Mouse (Mus musculus) layer of hippocampus, postnatal 36 days (tissue): ENCODE data around the gene Ddx52. TPM values are rescaled to one million over a fixed set of nuclear protein-coding genes. Genes with fewer than 3 reads are reported as not detected.

Experiments used
- DNase-seq, 2 experiments: peaks; one replicate each; pipeline ENCODE4 v3.0.0; 2022
- total RNA-seq, 2 experiments: library from RNA; stranded (reverse); gene quantifications; 2 replicates each; pipeline ENCODE4 v1.2.3; 2021

The Ddx52 gene
- 10 to 100 TPM; 13.8 to 14.2 TPM for total RNA-seq

DNA sequence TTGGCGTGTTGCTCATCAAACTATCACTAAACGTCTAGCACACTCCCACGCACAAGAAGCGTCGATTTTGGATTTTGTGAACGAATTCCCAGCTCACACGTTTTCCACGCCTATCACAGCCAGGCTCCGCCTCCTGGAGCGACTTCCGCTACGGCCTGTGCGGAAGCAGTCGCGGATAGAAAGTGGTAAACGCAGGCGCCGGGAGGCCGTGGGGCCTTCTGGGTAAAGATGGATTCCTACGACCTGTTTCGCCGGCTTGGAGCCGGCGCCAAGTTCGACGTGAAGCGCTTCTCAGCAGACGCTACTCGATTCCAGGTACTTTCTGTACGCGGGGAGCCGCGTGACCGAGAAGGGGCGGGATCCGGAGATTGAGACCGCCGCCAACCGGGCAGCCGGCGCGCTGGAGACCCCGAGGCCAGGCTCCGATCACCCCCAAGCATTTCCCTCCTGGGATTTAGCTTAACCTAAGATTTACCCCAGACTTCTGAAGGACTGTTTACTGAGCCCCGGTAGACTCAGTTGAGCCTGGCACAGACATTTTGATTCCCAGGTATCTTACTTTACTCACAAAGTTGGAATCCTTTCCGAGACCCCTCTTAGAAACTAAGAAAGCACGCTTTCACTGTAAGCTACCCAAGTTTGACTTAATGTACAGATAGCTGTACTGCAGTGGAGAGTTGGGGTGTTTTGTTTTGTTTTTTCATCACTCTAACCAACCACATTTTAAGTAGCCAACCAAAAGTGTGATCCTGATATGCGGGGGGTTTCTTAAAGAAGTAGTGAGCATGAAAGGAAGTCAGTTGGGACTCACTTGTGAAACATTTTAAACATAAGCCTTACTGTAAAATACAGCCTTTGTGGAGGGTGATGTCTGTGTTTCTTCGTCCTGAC, at the start of gene Ddx52:
Gene Ddx52 (plus strand): TSS at position 113 of the 891 bp plus-strand sequence.
- peak; percentile 88 to 89 for DNase-seq

DNA sequence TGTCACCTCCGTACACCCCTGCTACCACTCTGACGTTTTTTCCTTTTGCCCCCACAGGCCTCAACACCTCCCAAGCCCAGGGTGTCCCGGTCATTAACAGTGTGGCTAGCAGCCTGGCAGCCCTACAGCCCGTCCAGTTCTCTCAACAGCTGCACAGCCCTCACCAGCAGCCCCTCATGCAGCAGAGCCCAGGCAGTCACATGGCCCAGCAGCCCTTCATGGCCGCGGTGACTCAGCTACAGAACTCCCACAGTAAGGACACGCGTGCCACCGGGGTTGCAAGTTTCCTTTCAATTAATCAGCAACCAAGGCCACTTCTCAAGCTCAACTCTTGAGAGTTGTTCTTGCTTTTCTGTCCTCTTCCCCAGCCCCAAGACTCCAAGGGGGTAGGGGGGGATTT, 48.5 kb upstream of the Ddx52 start:
- DNase-seq: no peak

DNA sequence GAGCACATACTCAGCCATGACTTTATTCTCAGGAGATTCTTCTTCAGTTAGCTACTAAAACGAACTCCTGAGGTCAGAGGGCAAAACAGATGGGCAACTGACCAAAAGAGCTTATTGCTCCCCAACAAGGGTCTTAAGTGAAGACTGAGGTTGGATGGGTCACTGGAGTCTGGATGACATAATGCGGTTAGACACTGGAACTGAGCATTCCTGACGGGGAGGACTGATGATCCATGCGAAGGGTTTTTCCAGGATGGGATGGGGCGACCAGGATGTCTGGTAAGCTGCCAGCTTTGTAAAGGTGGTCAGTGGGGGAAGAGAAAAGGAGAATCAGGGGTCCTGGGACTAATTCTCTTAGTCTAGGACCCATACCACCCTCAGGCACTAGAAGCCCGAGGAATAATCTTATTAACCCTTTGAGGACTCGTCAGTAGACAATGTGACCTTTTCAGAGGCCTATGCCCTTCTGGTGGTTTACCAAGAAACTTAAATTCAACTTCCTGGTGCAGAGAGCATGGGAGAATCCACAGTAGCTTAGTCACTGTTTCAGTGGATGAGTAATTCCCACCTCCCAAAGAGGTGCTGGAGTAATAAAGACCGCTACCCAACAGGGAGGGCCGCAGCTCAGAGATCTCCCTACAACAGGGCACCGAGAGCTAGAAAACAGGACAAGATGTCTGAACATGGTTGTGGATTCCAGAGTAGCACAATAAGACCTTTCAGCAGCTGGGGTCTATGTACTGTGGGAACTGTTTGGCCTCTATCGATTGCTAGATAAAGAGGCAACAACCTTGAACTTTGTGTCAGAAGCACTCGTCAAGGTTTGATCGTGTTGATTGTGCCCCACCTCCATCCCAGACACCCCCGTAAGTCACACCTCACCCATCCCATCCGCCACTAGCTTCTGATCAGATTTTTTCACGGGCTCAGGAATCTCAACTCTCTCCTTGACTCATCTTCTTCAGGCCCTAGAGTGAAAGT, 45.1 kb upstream of the Ddx52 start:
- DNase-seq: no peak

DNA sequence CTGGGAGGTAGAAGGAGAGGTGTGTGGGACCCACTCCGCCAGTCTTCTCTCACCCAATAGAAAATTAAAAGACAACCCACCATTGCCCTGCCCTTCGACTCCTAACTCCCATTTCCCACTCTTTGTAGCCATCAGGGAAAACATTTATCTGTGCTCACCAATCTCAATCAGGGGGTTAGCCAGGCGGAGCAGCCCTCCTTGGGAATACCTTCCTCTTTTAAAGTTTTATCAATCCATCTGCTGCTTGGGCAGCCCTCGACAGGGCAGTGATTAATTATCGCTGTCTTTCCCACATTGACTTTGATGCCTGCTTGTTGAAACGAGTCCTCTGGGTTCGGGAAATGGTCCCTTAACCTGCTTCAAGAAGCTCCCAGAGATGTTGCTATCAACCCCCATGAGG, 44.3 kb upstream of the Ddx52 start:
- DNase-seq: no peak

DNA sequence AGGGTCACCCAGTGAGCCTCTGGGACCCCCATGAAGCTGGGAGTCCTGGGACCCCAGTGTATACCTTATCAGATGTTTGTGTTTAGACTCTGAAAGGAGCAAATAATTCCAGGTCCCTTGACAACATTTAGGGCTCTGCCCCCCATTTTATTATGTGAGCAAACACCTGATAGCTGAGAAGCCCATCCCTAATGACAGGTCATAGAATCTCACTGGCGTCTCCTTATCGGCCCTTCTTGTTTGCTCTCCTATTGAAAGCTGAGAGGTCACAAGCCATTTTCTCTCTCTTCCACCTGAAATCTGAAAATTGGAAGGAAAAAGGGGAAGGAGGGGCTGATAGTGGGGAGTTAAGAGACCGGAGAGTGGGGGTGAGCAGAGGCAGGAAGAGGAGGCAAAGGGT, 39.0 kb upstream of the Ddx52 start:
- no peak for DNase-seq

DNA sequence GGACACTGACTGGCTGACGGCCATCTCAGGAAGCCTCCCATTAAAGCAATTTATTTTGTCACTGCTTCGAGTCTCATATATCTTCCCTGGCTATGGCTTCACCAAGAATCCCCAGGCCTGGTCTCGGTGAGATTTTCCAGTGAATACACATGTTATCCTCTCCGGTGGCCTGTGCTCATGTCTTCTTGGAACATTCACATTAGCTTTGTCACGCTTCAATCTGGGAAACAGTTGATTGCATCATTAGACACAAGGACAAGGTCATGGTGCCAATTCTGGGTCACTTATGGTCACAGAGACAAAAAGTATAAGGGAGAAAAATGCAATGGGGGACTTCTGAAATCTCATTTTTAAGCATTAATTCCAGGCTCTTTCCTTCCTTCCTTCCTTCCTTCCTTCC, 36.1 kb upstream of the Ddx52 start:
- DNase-seq: no peak

DNA sequence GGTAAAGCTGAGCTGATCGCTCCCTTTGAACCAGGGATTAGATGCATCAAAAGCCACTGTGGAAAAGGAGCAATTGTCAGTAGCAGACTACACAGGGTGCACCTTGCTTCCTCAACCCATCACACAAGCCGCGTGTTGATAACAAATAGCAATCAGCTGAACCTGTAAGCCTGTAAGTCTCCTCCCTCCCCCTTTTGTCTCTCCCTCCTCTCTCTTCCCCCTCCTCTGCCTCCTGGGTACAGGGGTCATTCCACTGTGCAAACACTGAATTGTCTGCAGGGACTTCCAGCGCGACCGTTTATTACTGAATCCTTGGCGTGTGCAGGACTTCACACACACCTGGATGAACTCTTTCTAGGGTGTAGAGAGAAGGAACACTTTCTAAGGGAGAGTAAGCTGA, 33.5 kb upstream of the Ddx52 start:
- no peak for DNase-seq

DNA sequence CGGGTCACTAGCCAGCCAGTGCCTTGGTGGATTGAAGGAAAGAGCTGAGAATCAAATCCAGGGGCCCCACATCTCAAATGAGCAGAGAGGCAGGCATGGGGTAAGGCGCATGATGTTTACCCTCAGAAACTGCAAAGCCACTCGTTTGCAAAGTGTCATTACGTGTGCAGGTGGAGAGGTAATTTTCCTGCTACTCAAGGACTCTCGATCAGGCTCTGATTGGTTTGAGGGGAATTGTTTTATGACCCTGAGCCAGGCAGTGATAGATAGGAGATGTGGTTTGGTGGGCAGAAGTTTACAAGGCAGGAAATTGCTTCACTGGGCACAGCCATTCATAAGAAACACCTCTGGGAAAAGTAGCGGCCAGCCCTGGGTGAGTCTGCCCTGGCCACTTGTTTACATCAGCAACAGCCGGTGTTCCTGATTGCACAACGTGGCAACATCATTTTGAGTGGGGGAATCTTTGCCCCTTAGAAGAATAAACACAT, 28.0 kb upstream of the Ddx52 start:
- no peak for DNase-seq

DNA sequence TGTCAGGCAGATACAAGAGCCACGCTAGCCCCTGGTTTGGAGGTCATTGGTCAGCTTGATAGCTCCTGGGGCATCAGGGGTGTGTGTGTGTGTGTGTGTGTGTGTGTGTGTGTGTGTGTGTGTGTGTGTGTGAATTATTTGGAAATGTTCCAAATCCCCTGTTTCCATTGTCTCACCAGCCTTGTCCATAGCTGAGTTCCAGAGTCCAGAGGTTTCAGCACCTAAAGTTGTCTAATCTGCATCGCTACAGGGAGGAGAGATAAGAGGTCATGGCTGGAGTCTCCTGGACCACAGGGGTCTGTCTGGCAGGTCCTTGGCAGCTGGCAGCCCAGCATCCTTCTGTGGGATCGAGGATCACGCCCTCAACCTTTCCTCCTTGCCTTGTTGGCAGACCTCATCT, 27.4 kb upstream of the Ddx52 start:
- no peak for DNase-seq

DNA sequence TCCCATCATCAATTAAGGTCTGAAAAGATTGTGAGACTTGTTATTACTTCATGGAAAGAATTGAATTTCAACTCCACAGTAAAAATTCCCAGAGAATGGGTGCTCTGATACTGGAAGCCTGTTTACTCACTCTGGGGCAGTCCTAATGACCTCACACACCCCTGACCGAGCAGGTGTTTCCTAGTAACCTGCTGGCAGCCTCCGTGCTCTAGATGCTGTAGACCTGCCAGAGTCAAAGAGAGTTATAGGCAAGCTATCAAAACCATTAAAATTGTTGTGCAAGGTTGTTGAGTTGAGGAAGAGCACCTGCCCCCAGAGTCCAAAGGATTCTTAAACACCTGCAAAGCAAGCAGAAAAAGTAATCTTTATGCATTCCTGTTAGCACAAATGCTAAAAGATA, 19.3 kb upstream of the Ddx52 start:
- DNase-seq: no peak

DNA sequence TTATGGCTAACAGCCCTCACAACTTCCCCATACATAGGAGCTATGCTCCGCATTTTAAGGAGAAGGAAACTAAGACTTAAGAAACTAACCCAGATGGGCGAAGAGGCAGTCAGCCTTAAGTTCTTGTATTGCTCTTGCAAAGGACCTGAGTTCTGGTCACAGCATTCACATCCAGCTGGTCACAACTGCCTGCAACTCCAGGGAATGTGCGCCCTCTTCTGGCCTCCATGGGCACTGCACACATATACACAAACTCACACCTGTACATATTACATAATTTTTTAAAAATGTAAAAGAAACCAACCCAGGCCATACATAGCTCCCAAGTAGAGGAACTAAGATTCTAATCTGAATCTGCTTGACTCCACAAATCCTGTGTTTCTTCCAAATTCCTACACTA, 14.8 kb upstream of the Ddx52 start:
- no peak for DNase-seq

DNA sequence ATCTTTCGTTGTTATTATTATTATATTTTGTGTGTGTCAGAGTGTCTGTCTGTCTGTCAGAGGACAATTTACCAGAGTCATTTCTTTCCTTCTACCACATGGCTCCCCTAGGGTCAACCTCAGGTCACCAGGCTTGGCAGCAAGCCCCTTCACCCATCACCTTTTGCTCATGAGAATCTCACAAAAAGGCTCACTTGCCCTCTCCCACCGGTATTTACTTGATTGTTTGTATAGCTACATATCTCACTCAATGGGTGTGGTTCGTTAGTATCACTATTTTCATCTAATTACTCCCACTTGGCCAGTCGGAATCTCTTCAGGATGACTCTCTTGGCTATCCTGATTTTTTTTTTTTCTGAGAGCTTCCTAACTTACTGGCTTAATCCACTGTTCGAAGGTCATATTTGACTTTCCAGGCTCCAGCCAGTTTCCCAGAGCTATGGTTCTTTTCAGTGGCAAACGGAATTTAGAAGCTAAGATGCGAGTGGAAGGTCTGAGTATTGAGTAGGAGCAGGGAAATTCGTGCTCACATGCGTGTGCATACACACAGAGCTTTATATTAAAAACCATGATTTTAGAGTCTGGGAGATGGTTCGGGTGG, 9.3 kb upstream of the Ddx52 start:
- DNase-seq: no peak

DNA sequence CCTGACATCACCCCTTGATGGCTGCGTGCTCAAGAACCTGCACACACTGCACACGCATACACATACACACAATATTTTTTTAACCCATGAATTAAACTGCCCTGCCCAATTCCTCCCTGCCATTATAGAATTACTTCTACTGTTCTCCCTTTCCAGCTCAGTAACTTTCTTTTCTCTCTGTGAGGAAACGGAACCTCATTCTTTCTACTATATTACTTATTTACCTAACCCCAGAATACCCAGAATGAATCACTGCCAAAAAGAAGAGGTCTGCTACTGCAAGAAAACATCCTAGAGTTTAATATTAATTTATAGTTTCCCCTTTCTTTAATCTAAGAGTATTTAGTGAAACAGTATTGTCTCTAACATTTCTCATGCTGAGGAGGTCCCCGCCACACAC, 8.5 kb upstream of the Ddx52 start:
- no peak for DNase-seq

DNA sequence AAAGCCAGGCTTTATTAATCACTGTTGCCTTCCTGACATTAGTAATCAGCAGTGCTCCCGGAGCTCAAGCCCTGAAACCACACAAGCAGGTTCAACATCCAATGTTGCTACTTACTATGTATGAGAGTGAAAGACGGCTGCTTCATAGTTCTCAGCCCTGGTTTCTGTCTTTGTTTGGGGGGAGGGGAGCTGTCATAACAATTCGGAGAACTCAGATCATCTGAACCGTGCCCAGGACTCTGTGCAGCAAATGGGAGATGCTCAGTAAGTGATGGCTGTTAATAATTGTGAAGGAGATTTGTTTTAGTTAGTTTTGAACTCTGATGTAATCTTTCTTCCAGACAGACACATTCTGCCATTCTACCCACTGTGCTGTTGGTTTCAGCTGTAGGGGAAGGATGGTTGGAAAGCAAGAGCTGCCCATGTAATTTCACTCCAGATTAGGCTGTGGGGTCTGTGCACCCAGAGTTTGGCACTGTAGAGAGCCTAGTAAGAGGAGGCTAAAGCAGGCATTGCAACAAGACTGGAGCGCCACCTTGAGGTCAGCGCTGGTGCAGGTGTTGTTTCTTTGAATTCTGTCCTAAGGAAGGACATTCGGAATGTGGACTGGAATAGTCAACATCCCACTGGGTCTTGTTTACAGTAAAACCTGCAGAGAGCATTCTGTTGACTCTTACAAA, 5.7 kb upstream of the Ddx52 start:
- DNase-seq: peak; percentile 63 to 64

DNA sequence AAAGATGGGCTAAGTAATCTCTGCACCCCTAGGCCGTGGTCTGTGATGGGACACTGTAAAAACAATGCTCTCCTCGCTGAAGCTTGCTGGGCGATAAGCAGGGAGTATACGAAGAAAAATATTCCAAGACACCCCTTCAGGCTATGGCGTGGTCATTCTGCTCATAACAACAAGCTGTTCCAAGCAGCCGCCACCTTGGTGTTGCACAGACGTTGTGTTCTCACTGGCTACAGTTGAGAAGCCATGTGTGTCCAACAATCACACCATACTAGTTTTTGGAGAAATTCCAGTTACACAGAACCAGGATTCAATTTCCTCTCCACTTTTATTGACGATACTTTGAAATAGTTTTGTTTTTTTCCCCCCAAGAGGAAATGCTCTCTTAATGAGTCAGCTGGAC, 3.3 kb upstream of the Ddx52 start:
- no peak for DNase-seq

DNA sequence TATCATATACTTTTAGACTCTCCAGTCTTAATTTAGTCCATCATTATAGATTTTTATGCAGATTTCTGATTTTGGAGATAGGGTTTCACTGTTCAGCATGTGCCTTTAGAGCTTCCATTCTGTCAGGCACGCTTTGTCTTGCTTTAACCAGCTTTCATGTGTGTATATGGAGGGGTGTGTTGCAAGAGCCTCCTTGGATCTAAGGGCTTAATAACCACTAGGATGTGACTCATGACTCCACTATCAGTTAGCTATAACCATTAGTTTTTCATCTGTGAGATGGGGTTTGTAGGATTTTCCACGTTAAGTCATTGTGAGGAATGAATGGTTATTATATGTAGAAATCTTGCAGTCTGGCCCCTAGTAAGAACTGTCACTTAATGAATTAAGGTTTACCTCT, 15.0 kb downstream of the Ddx52 start:
- DNase-seq: no peak

DNA sequence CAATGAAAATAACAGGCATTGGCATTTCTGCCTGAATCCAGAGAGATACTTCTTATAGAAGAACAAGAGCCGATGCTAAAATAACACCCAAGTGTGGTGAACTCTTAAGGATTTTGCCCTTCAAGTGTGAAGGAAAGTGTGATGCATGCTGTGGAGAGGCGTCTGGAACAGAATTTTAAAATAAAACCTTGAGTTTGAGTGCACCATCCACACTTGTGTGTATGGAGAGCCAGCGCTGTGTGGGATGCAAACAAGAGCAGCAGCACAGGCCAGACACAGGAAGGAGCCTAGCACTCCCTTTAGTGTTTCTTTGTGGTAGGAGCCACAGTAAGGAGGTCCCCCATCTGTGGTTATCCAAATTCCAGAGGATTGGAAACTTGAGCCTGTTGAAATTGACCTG, 20.1 kb downstream of the Ddx52 start:
- no peak for DNase-seq

DNA sequence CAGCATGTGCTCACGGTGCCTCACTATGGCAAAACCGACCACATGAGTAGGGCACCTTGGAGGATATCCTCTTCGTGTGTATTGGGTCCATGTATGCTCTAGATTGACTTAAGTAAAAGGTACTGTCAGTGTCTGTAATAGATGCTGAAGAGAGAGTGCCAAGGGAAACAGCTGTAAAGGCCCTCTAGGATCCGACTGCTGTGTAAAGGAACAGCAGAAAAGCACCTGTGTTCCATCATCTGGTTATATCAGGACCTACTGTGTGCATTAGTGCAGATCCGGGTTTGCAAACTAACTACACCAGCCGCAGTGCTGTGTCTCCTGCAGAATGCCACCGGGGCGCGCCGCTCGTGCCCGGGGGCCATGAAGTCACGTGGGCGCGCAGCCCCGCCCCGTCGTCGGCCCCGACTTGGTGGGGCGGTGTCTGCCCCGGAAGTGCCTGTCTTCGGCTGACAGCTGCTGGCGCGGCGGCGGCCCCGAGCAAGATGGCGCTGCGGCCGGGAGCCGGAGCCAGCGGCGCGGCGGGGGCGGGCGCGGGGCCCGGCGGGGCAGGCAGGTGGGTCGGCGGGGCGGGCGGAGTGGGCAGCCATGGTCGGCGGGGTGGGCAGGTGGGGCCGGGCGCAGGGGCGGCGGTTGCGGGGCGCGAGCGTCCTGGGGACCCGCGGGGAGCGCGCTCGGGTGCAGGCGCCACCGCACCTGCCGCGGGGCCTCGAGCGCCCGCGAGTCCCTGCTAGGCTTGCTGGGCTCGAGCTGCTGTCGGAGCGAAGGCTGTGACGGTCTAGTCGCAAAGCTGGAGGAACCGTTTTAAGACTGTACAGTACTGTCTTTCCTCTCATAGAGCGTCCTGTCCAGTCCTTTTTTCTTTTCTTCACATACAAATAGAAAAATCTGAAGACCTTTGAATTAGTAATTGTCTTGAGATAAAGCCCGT, 22.4 kb downstream of the Ddx52 start, which contains the start of gene Synrg:
Gene Synrg (plus strand): TSS at position 438 of the 931 bp plus-strand sequence.
- DNase-seq: peak; percentile 86 to 87

DNA sequence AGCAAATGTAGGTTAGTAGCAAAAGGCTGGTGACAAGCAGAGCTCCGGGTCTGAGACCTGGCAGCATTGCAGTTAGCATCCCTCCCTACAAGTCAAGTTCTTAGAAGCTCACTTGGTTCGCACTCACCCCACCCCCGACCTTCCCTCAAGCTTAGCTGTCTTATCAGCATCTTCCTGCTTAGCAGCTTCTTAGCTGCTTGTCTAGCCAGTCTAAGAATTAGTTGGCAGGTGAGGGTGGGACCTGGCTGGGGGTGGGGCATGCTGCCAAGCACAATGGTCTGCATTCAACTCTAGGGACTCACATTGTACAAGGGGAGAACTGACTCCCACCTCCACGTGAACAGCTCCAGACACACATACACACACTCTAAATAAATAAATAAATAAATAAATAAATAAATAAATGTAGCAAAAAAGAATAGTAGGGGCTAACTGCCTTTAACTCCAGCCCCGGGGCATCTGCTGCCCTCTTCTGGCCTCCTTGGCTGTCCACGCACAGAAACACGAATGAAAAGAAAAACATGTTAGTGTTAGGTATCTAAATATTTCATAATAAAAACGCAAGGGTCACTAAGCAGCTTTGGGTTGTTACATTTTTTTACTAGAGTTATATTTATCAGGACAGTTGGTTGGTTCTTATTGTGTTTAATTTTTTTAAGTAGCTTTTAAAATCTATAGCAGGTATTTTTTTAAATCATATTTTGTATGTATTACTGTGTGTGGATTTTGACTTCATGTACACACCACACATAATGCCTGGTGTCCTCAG, 25.8 kb downstream of the Ddx52 start:
- no peak for DNase-seq

DNA sequence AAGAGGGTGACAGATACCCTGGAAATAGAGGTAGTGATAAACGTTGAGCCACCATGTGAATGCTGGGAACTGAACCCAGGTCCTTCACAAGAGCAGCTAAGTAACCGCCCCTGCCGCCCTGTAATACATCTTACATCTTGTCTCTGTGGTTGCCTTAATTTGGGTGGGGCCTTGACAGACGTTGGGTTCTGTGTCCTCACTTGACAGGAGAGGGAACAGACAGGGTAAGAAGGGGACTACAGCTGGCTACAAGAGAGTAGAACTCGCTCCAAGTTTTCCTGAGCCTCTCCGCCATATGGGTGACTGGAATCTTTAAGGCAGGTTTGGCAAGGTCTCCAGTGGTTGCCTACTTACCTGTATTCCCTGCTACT, 26.3 kb downstream of the Ddx52 start:
- DNase-seq: no peak
